ENCODE assay signal across 8 mouse cellular contexts in the genomic region with DNA sequence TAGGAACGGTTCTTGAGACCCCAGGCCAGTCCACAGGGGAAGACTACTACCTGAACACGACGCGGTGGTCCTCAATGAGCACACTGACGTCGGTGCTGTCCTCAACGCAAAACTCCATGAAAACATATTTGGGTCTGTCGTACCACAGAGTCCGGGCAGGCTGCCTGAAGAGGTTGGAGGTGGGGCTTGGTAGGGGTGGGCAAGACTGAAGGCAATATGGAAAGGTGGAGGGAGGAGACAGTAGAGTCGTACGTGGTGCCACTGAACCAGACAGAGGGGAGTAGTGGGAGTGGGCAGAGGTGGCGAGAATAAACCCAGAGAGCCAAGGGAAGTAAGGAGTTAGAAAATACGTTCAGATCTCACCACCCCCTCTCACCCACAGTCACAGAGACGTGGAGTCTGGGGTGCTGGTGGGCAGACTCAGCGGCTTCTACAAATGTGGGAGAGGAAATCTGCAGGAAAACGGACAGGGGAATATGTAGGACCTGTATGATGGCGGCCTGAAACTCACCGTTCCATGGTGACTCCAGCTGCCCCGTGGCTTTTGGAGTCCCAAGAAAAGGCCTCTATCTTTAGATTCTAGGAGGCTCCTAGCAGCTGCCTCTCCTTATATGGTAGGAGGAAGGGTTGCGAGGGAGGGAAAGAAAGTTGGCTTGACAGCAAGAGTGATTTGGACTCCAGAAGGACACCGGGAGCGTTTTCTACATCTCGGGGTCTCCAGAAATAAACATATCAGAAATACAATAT. TPM values are rescaled to one million over a fixed set of nuclear protein-coding genes. Genes with fewer than 3 reads are reported as not detected.
DNase-seq lines count a peak whose midpoint lies in the region; ATAC-seq and TF ChIP-seq lines count a peak whose summit lies in the region.

Gene Gm27029, minus strand, starts transcription at position 692 of the 747 bp plus-strand sequence.

- H3K9ac ChIP-seq in embryonic facial prominence, embryonic 13.5 days, result peak within 1 kb of the TSS; percentile 86
- peak within 1 kb of the TSS; percentile 88 for H3K9ac ChIP-seq in liver, embryonic 13.5 days
- H3K9ac ChIP-seq in neural tube, embryonic 11.5 days (ENCODE audit: low read length), result peak within 1 kb of the TSS; percentile 81

- peak within 1 kb of the TSS; percentile 93 for H3K4me2 ChIP-seq in embryonic facial prominence, embryonic 13.5 days
- peak within 1 kb of the TSS; percentile 94 for H3K4me2 ChIP-seq in liver, embryonic 13.5 days
- peak within 1 kb of the TSS; percentile 95 for H3K4me2 ChIP-seq in neural tube, embryonic 11.5 days (ENCODE audit: low read depth)

- TF ChIP-seq POLR2A in cerebellum, adult 2 months (IDR thresholded peaks at IDR 0.05; ENCODE audit: borderline replicate concordance, insufficient read depth, low read length), result no peak

- 2% methylated on average over 23 of the region's 23 CpGs for WGBS in cerebellum, adult 2 months
- WGBS in embryonic facial prominence, embryonic 13.5 days, result 4% methylated on average over 23 of the region's 23 CpGs
- WGBS in hindbrain, embryonic 10.5 days, result 5% methylated on average over 23 of the region's 23 CpGs
- 9% methylated on average over 23 of the region's 23 CpGs for WGBS in liver, embryonic 13.5 days (ENCODE audit: insufficient replicate concordance)
- WGBS in neural tube, embryonic 11.5 days, result 6% methylated on average over 23 of the region's 23 CpGs

- H3K27me3 ChIP-seq in cerebellum, adult 2 months (ENCODE audit: control insufficient read depth, insufficient read depth, low read length), result no peaks in the 10 kb centered on the region
- H3K27me3 ChIP-seq in embryonic facial prominence, embryonic 13.5 days, result no peaks in the 10 kb centered on the region
- peaks cover 5% of the 10 kb centered on the region; the same call in 1 of the 2 replicates for H3K27me3 ChIP-seq in hindbrain, embryonic 10.5 days (ENCODE audit: insufficient read depth, poor library complexity, severe bottlenecking)
- no peaks in the 10 kb centered on the region for H3K27me3 ChIP-seq in liver, embryonic 13.5 days
- no peaks in the 10 kb centered on the region for H3K27me3 ChIP-seq in neural tube, embryonic 11.5 days (ENCODE audit: control insufficient read depth, insufficient read depth, low read length)

- no peak for DNase-seq in cerebellum, adult 2 months
- DNase-seq in cerebellum, adult 8-10 months, result no peak
- DNase-seq in hindbrain, embryonic 10.5 days (ENCODE audit: low spot score), result no peak
- DNase-seq in liver, embryonic 13.5 days, result no peak
- DNase-seq in neural tube, embryonic 11.5 days (ENCODE audit: low spot score), result no peak
- no peak for DNase-seq in layer of hippocampus, adult 8-10 months (ENCODE audit: low spot score in 2 of 2)

- ATAC-seq in CD4-positive, CD25-positive, alpha-beta regulatory T cell, adult 4 months, result peak; percentile 5
- peak; percentile 67; the same call in 1 of the 2 replicates for ATAC-seq in embryonic facial prominence, embryonic 13.5 days (ENCODE audit: insufficient number of reproducible peaks, insufficient read depth, low FRiP score, low TSS enrichment, low read depth)
- ATAC-seq in liver, embryonic 13.5 days (ENCODE audit: low read depth), result 0 out of 2 replicates have a peak, but pooled peaks have one; percentile 9
- peak; percentile 13; the same call in 1 of the 2 replicates for ATAC-seq in neural tube, embryonic 11.5 days (ENCODE audit: insufficient read depth, low FRiP score, low TSS enrichment)

- H3K4me1 ChIP-seq in cerebellum, adult 2 months (ENCODE audit: control insufficient read depth, insufficient read depth, low read length), result peaks cover 9% of the 10 kb centered on the region
- peaks cover 27% of the 10 kb centered on the region for H3K4me1 ChIP-seq in embryonic facial prominence, embryonic 13.5 days
- H3K4me1 ChIP-seq in hindbrain, embryonic 10.5 days (replicated peaks), result peaks cover 35% of the 10 kb centered on the region
- H3K4me1 ChIP-seq in liver, embryonic 13.5 days (replicated peaks), result peaks cover 43% of the 10 kb centered on the region
- peaks cover 8% of the 10 kb centered on the region for H3K4me1 ChIP-seq in neural tube, embryonic 11.5 days (ENCODE audit: control insufficient read depth, insufficient read depth, low read length)

- TF ChIP-seq CTCF in cerebellum, adult 2 months (IDR thresholded peaks at IDR 0.05; ENCODE audit: borderline replicate concordance, insufficient read depth, low read depth, low read length), result no peak

- H3K9me3 ChIP-seq in embryonic facial prominence, embryonic 13.5 days, result no peaks in the 10 kb centered on the region
- no peaks in the 10 kb centered on the region for H3K9me3 ChIP-seq in hindbrain, embryonic 10.5 days
- H3K9me3 ChIP-seq in liver, embryonic 13.5 days (replicated peaks), result no peaks in the 10 kb centered on the region
- H3K9me3 ChIP-seq in neural tube, embryonic 11.5 days (ENCODE audit: control insufficient read depth, low read length), result no peaks in the 10 kb centered on the region

- H3K27ac ChIP-seq in cerebellum, adult 2 months (ENCODE audit: insufficient read depth, low read length), result peak within 1 kb of the TSS; percentile 78
- H3K27ac ChIP-seq in embryonic facial prominence, embryonic 13.5 days, result peak within 1 kb of the TSS; percentile 82
- peak within 1 kb of the TSS; percentile 88 for H3K27ac ChIP-seq in hindbrain, embryonic 10.5 days
- peak within 1 kb of the TSS; percentile 82 for H3K27ac ChIP-seq in liver, embryonic 13.5 days
- peak within 1 kb of the TSS; percentile 62 for H3K27ac ChIP-seq in neural tube, embryonic 11.5 days (ENCODE audit: low read depth, low read length)

- H3K4me3 ChIP-seq in cerebellum, adult 2 months (replicated peaks; ENCODE audit: insufficient read depth, low read depth, low read length), result peak within 1 kb of the TSS; percentile 98
- H3K4me3 ChIP-seq in embryonic facial prominence, embryonic 13.5 days, result peak within 1 kb of the TSS; percentile 97
- H3K4me3 ChIP-seq in hindbrain, embryonic 10.5 days, result peak within 1 kb of the TSS; percentile 99
- H3K4me3 ChIP-seq in liver, embryonic 13.5 days (replicated peaks), result peak within 1 kb of the TSS; percentile 96
- H3K4me3 ChIP-seq in neural tube, embryonic 11.5 days (ENCODE audit: low read depth, low read length), result peak within 1 kb of the TSS; percentile 95

- peaks cover 4% of the 10 kb centered on the region for H3K36me3 ChIP-seq in embryonic facial prominence, embryonic 13.5 days
- peaks cover 6% of the 10 kb centered on the region for H3K36me3 ChIP-seq in hindbrain, embryonic 10.5 days
- peaks cover 2% of the 10 kb centered on the region; the same call in 1 of the 2 replicates for H3K36me3 ChIP-seq in liver, embryonic 13.5 days
- H3K36me3 ChIP-seq in neural tube, embryonic 11.5 days (ENCODE audit: control insufficient read depth, insufficient read depth, low read length), result no peaks in the 10 kb centered on the region; the same call in 1 of the 2 replicates

RNA-seq across cellular contexts. Expression of gene Gm27029, which starts in this region (rescaled TPM):
- 2.9 and 3.1 TPM in 2 replicates for polyA plus RNA-seq in cerebellum, adult 2 months (2012; rRNA removed)
- polyA plus RNA-seq in CD4-positive, CD25-positive, alpha-beta regulatory T cell, adult 4 months (2017; shearing (Covaris generic)), result 1 to 10 TPM; 1.3 to 1.8 TPM
- 9.7 and 10.4 TPM in 2 replicates for polyA plus RNA-seq in embryonic facial prominence, embryonic 13.5 days (2015; fragmentation: Nextera tagmentation; extraction: Ambion mirVana)
- 9.4 and 10.2 TPM in 2 replicates for polyA plus RNA-seq in hindbrain, embryonic 10.5 days (2016; fragmentation: Nextera tagmentation; extraction: Ambion mirVana)
- polyA plus RNA-seq in liver, embryonic 13.5 days (2015; fragmentation: Nextera tagmentation; extraction: Ambion mirVana), result 3.7 TPM in 2 replicates
- polyA plus RNA-seq in neural tube, embryonic 11.5 days (2014; fragmentation: Nextera tagmentation; extraction: Ambion mirVana), result 9.9 and 12.5 TPM in 2 replicates
- 1 to 10 TPM; 6.0 to 9.6 (median 6.5) TPM for total RNA-seq in layer of hippocampus, adult 8-10 months (2022)

Comparison
In these comparisons a context has a peak if more than half of its experiments do, and no peak if none do; other contexts are left out.
1. ATAC-seq: peak in every context shown above with its lines; median percentile 67 in embryonic facial prominence, embryonic 13.5 days; 13 in neural tube, embryonic 11.5 days; 9 in liver, embryonic 13.5 days; 5 in CD4-positive, CD25-positive, alpha-beta regulatory T cell, adult 4 months.